Mouse (Mus musculus): ENCODE measurements at regions not wholly inside any gene's neighbourhood (a gene's known extent, or its start where the extent isn't known, plus 50 kb on each side); places are given as distances from the start of the nearest gene placed in this dataset.

- Histone ChIP-seq H3K4me2 (replicated peaks; ENCODE audit: low read depth) (no peak overlapping the region), H3K9me3 (ENCODE audit: control insufficient read depth) (no peaks in the 10 kb centered on the region), H3K9ac (ENCODE audit: low read depth, low read length) (no peak overlapping the region), H3K36me3 (ENCODE audit: control insufficient read depth, insufficient read depth) (no peaks in the 10 kb centered on the region), H3K4me1 (replicated peaks; ENCODE audit: control insufficient read depth, insufficient read depth, low read length) (no peaks in the 10 kb centered on the region), H3K27me3 (replicated peaks; ENCODE audit: control insufficient read depth, insufficient read depth, low read length) (no peaks in the 10 kb centered on the region), H3K4me3 (ENCODE audit: low read depth, low read length) (no peak overlapping the region), H3K27ac (ENCODE audit: low read depth, low read length) (no peak overlapping the region)
- no peak for TF ChIP-seq CTCF (IDR thresholded peaks at IDR 0.05; ENCODE audit: low read depth)
- ATAC-seq, result no peak
- 69% methylated on average over 4 of the region's 4 CpGs for WGBS
Observed at GRCm38 (mm10) chrX:99316410-99317056, 154.5 kb downstream of the Pja1 start.

- H3K4me3 ChIP-seq (ENCODE audit: low read depth, low read length), result no peak overlapping the region
- H3K9me3 ChIP-seq (ENCODE audit: control insufficient read depth), result no peaks in the 10 kb centered on the region
- H3K27ac ChIP-seq (ENCODE audit: low read depth, low read length), result no peak overlapping the region
- H3K4me2 ChIP-seq (replicated peaks; ENCODE audit: low read depth), result no peak overlapping the region
- no peak for TF ChIP-seq CTCF (IDR thresholded peaks at IDR 0.05; ENCODE audit: low read depth)
- no peak overlapping the region for H3K9ac ChIP-seq (ENCODE audit: low read depth, low read length)
- 0 out of 2 replicates have a peak, but pooled peaks cover 3% of the 10 kb centered on the region for H3K27me3 ChIP-seq (replicated peaks; ENCODE audit: control insufficient read depth, insufficient read depth, low read length)
- no peak for ATAC-seq
- H3K36me3 ChIP-seq (ENCODE audit: control insufficient read depth, insufficient read depth), result no peaks in the 10 kb centered on the region
- WGBS, result 68% methylated on average over 6 of the region's 6 CpGs
- H3K4me1 ChIP-seq (replicated peaks; ENCODE audit: control insufficient read depth, insufficient read depth, low read length), result no peaks in the 10 kb centered on the region
Observed at GRCm38 (mm10) chrX:99299110-99299509, 163.2 kb downstream of the Efnb1 start.

DNA sequence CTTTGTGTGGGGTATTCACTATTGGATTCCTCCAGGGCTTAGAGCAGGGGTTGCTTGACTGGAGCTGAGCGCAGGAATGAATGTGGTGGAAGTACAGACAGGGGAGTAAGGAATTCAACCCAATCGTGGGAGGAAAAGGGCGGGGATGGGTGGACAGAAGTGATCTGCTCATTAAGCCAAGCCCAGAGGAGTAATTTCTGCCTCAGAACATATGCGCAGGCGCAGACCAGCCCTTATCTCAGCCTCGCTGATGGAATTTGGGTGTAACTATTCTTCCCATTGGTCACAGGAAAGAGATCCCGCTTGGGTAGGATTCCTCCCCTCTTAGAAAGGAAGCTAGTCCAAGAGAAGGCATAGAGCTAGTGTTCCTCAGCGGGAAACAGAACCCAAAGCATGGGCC, 158.8 kb downstream of the Efnb1 start:
- TF ChIP-seq CTCF (IDR thresholded peaks at IDR 0.05; ENCODE audit: low read depth), result no peak
- 60% methylated on average over 8 of the region's 8 CpGs for WGBS
- no peak overlapping the region for H3K27ac ChIP-seq (ENCODE audit: low read depth, low read length)
- H3K9me3 ChIP-seq (ENCODE audit: control insufficient read depth), result no peaks in the 10 kb centered on the region
- H3K9ac ChIP-seq (ENCODE audit: low read depth, low read length), result no peak overlapping the region
- no peak for ATAC-seq
- H3K4me3 ChIP-seq (ENCODE audit: low read depth, low read length), result no peak overlapping the region
- H3K27me3 ChIP-seq (replicated peaks; ENCODE audit: control insufficient read depth, insufficient read depth, low read length), result no peaks in the 10 kb centered on the region
- no peaks in the 10 kb centered on the region for H3K4me1 ChIP-seq (replicated peaks; ENCODE audit: control insufficient read depth, insufficient read depth, low read length)
- no peaks in the 10 kb centered on the region for H3K36me3 ChIP-seq (ENCODE audit: control insufficient read depth, insufficient read depth)
- H3K4me2 ChIP-seq (replicated peaks; ENCODE audit: low read depth), result no peak overlapping the region

GRCm38 (mm10) chrX:99293967-99294366, 158.0 kb downstream of the Efnb1 start:
- Histone ChIP-seq H3K9me3 (ENCODE audit: control insufficient read depth) (no peaks in the 10 kb centered on the region), H3K27ac (ENCODE audit: low read depth, low read length) (no peak overlapping the region), H3K36me3 (ENCODE audit: control insufficient read depth, insufficient read depth) (no peaks in the 10 kb centered on the region), H3K9ac (ENCODE audit: low read depth, low read length) (no peak overlapping the region), H3K4me3 (ENCODE audit: low read depth, low read length) (no peak overlapping the region), H3K27me3 (replicated peaks; ENCODE audit: control insufficient read depth, insufficient read depth, low read length) (no peaks in the 10 kb centered on the region), H3K4me2 (replicated peaks; ENCODE audit: low read depth) (no peak overlapping the region), H3K4me1 (replicated peaks; ENCODE audit: control insufficient read depth, insufficient read depth, low read length) (no peaks in the 10 kb centered on the region)
- TF ChIP-seq CTCF (IDR thresholded peaks at IDR 0.05; ENCODE audit: low read depth), result no peak
- ATAC-seq, result no peak
- 73% methylated on average over 6 of the region's 6 CpGs for WGBS

DNA sequence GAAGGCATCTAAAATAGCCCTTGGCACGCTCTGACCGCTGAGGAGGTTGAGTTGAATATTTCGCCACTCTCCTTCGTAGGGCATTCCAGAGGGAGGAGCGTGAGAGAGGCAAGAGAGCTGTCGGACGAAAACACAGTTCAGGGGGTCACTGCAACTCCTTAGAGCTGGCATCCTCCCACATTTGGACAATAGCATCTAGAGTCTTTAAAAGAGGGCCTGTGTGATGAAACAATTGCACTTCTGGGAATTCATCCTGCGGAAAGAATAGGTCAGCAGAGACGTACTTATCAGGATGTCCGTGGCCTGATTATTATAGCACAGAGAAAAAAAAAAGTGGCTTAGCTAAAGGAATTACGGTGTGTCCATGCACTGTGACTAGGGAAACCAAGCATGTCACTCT, 156.8 kb downstream of the Efnb1 start:
- no peaks in the 10 kb centered on the region for H3K4me1 ChIP-seq (replicated peaks; ENCODE audit: control insufficient read depth, insufficient read depth, low read length)
- H3K4me3 ChIP-seq (ENCODE audit: low read depth, low read length), result no peak overlapping the region
- H3K4me2 ChIP-seq (replicated peaks; ENCODE audit: low read depth), result no peak overlapping the region
- 77% methylated on average over 11 of the region's 11 CpGs for WGBS
- H3K9ac ChIP-seq (ENCODE audit: low read depth, low read length), result no peak overlapping the region
- no peaks in the 10 kb centered on the region for H3K36me3 ChIP-seq (ENCODE audit: control insufficient read depth, insufficient read depth)
- no peaks in the 10 kb centered on the region for H3K9me3 ChIP-seq (ENCODE audit: control insufficient read depth)
- no peaks in the 10 kb centered on the region for H3K27me3 ChIP-seq (replicated peaks; ENCODE audit: control insufficient read depth, insufficient read depth, low read length)
- no peak overlapping the region for H3K27ac ChIP-seq (ENCODE audit: low read depth, low read length)
- no peak for TF ChIP-seq CTCF (IDR thresholded peaks at IDR 0.05; ENCODE audit: low read depth)
- ATAC-seq, result no peak

GRCm38 (mm10) chrX:99291965-99292364, 156.0 kb downstream of the Efnb1 start:
- H3K4me2 ChIP-seq (replicated peaks; ENCODE audit: low read depth), result no peak overlapping the region
- H3K36me3 ChIP-seq (ENCODE audit: control insufficient read depth, insufficient read depth), result no peaks in the 10 kb centered on the region
- H3K9me3 ChIP-seq (ENCODE audit: control insufficient read depth), result no peaks in the 10 kb centered on the region
- 56% methylated on average over 5 of the region's 5 CpGs for WGBS
- H3K9ac ChIP-seq (ENCODE audit: low read depth, low read length), result no peak overlapping the region
- H3K4me3 ChIP-seq (ENCODE audit: low read depth, low read length), result no peak overlapping the region
- no peaks in the 10 kb centered on the region for H3K4me1 ChIP-seq (replicated peaks; ENCODE audit: control insufficient read depth, insufficient read depth, low read length)
- no peaks in the 10 kb centered on the region for H3K27me3 ChIP-seq (replicated peaks; ENCODE audit: control insufficient read depth, insufficient read depth, low read length)
- no peak for ATAC-seq
- no peak overlapping the region for H3K27ac ChIP-seq (ENCODE audit: low read depth, low read length)
- TF ChIP-seq CTCF (IDR thresholded peaks at IDR 0.05; ENCODE audit: low read depth), result no peak
